Mouse (Mus musculus) liver, embryonic 13.5 days (tissue): ENCODE results near the gene Psmb7. TPM values are rescaled to one million over a fixed set of nuclear protein-coding genes. Genes with fewer than 3 reads are reported as not detected.

ENCODE experiments used
- ATAC-seq: fragments of 200-750 bp; cut with Nextera tagmentation; 2 replicates; pipeline ENCODE4 v1.8.0; 2017; ENCODE audit warnings: low read depth, mild to moderate bottlenecking, moderate number of reproducible peaks, moderate library complexity
- DNase-seq: peaks from one replicate; pipeline ENCODE4 v3.0.0; 2022
- H3K27ac ChIP-seq: fragments of 300-500 bp; sonication (generic); 2 replicates; pipeline ENCODE4 v1.5.1; 2015; ENCODE audit warnings: moderate library complexity, mild to moderate bottlenecking, inconsistent platforms
- H3K27me3 ChIP-seq: fragments of 300-500 bp; sonication (generic); 2 replicates; pipeline ENCODE4 v1.6.1; 2015; ENCODE audit warnings: mild to moderate bottlenecking, inconsistent platforms
- H3K36me3 ChIP-seq: fragments of 300-500 bp; sonication (generic); 2 replicates; pipeline ENCODE4 v1.6.1; 2015; ENCODE audit warnings: mild to moderate bottlenecking, inconsistent platforms
- H3K4me1 ChIP-seq: fragments of 300-500 bp; sonication (generic); replicated peaks from 2 replicates; pipeline ENCODE4 v1.6.1; 2015; ENCODE audit warnings: inconsistent platforms
- H3K4me2 ChIP-seq: fragments of 300-500 bp; sonication (generic); 2 replicates; pipeline ENCODE4 v1.6.1; 2015; ENCODE audit warnings: inconsistent platforms, mild to moderate bottlenecking, moderate library complexity
- H3K4me3 ChIP-seq: fragments of 300-500 bp; sonication (generic); replicated peaks from 2 replicates; pipeline ENCODE4 v1.5.1; 2015; ENCODE audit warnings: mild to moderate bottlenecking, inconsistent platforms
- H3K9ac ChIP-seq: fragments of 300-500 bp; sonication (generic); 2 replicates; pipeline ENCODE4 v1.6.1; 2015; ENCODE audit warnings: mild to moderate bottlenecking, inconsistent platforms
- H3K9me3 ChIP-seq: fragments of 300-500 bp; sonication (generic); replicated peaks from 2 replicates; pipeline ENCODE4 v1.6.1; 2016; ENCODE audit warnings: inconsistent platforms
- WGBS: fragments of 180-500 bp; shearing (Covaris S2); methylation state at CpG from one replicate; pipeline ENCODE4 v1.1.7; 2015; ENCODE audit not compliant: insufficient replicate concordance; 5-methylcytosine and 5-hydroxymethylcytosine counted together
- polyA plus RNA-seq: library from polyadenylated mRNA; unstranded; fragments of >200 nt; fragmentation: Nextera tagmentation; extraction: Ambion mirVana; gene quantifications from 2 replicates; pipeline ENCODE4 v1.2.1, GENCODE M21; 2015

Gene Psmb7
- polyA plus RNA-seq, 1 experiment from 2014 or later = 213 TPM

- ATAC-seq = no peak
- DNase-seq = no peak
- no peaks in the 10 kb centered on the region for H3K9me3 ChIP-seq
- 0% methylated on average over 1 of the region's 1 CpGs for WGBS
- H3K4me1 ChIP-seq = peaks cover 7% of the 10 kb centered on the region
- no peak overlapping the region for H3K4me2 ChIP-seq
- no peak overlapping the region for H3K4me3 ChIP-seq
- H3K36me3 ChIP-seq = no peaks in the 10 kb centered on the region
- no peak overlapping the region for H3K27ac ChIP-seq
- H3K27me3 ChIP-seq = peaks cover 17% of the 10 kb centered on the region; the same call in 1 of the 2 replicates
- H3K9ac ChIP-seq = no peak overlapping the region
These were observed 17.5 kb upstream of the Psmb7 start for GRCm38 (mm10) chr2:38661398-38661797.

- ATAC-seq (peak; percentile 71), DNase-seq (peak; percentile 47)
- Histone ChIP-seq H3K36me3 (no peaks in the 10 kb centered on the region), H3K4me1 (peaks cover 7% of the 10 kb centered on the region), H3K27ac (no peak overlapping the region), H3K4me3 (peak overlapping the region; percentile 43), H3K9ac (no peak overlapping the region), H3K9me3 (no peaks in the 10 kb centered on the region), H3K27me3 (peaks cover 14% of the 10 kb centered on the region; the same call in 1 of the 2 replicates), H3K4me2 (peak overlapping the region; percentile 64)
- 1% methylated on average over 24 of the region's 25 CpGs for WGBS
These were observed 14.5 kb upstream of the Psmb7 start for GRCm38 (mm10) chr2:38658338-38658836.

GRCm38 (mm10) chr2:38653694-38654093 lies 9.8 kb upstream of the Psmb7 start:
- H3K9ac ChIP-seq = no peak overlapping the region
- 72% methylated on average over 2 of the region's 2 CpGs for WGBS
- ATAC-seq = no peak

GRCm38 (mm10) chr2:38653293-38653619 lies 9.4 kb upstream of the Psmb7 start:
- DNase-seq = no peak
- Histone ChIP-seq H3K4me1 (peaks cover 6% of the 10 kb centered on the region), H3K4me2 (no peak overlapping the region), H3K4me3 (no peak overlapping the region), H3K27me3 (peaks cover 21% of the 10 kb centered on the region), H3K36me3 (no peaks in the 10 kb centered on the region), H3K9ac (no peak overlapping the region), H3K27ac (no peak overlapping the region), H3K9me3 (no peaks in the 10 kb centered on the region)
- 79% methylated on average over 5 of the region's 5 CpGs for WGBS
- no peak for ATAC-seq

More at GRCm38 (mm10) chr2:38653694-38654093, 9.8 kb upstream of the Psmb7 start:
- no peaks in the 10 kb centered on the region for H3K36me3 ChIP-seq
- no peak overlapping the region for H3K4me3 ChIP-seq
- no peak overlapping the region for H3K4me2 ChIP-seq
- H3K27me3 ChIP-seq = peaks cover 21% of the 10 kb centered on the region
- no peak for DNase-seq
- H3K4me1 ChIP-seq = peaks cover 7% of the 10 kb centered on the region
- no peaks in the 10 kb centered on the region for H3K9me3 ChIP-seq
- H3K27ac ChIP-seq = no peak overlapping the region

- WGBS = 52% methylated on average over 10 of the region's 10 CpGs
- H3K4me3 ChIP-seq = no peak overlapping the region
- H3K9ac ChIP-seq = no peak overlapping the region
- DNase-seq (no peak), ATAC-seq (no peak)
- no peak overlapping the region for H3K27ac ChIP-seq
- peaks cover 16% of the 10 kb centered on the region for H3K27me3 ChIP-seq
- H3K36me3 ChIP-seq = no peaks in the 10 kb centered on the region
- H3K9me3 ChIP-seq = no peaks in the 10 kb centered on the region
- no peak overlapping the region for H3K4me2 ChIP-seq
- peaks cover under 1% of the 10 kb centered on the region; the same call in 1 of the 2 replicates for H3K4me1 ChIP-seq
These were observed 8.8 kb upstream of the Psmb7 start for GRCm38 (mm10) chr2:38652565-38653292.

GRCm38 (mm10) chr2:38652098-38652497 lies 8.2 kb upstream of the Psmb7 start:
- WGBS = 65% methylated on average over 7 of the region's 7 CpGs
- Histone ChIP-seq H3K4me3 (no peak overlapping the region), H3K27me3 (peaks cover 12% of the 10 kb centered on the region), H3K4me1 (no peaks in the 10 kb centered on the region), H3K9me3 (no peaks in the 10 kb centered on the region), H3K36me3 (no peaks in the 10 kb centered on the region), H3K4me2 (no peak overlapping the region), H3K27ac (no peak overlapping the region), H3K9ac (no peak overlapping the region)
- ATAC-seq (no peak), DNase-seq (no peak)

- Histone ChIP-seq H3K9ac (no peak overlapping the region), H3K4me1 (no peaks in the 10 kb centered on the region), H3K36me3 (no peaks in the 10 kb centered on the region), H3K9me3 (no peaks in the 10 kb centered on the region), H3K4me2 (no peak overlapping the region), H3K27ac (no peak overlapping the region), H3K4me3 (no peak overlapping the region), H3K27me3 (peaks cover 7% of the 10 kb centered on the region)
- DNase-seq (no peak), ATAC-seq (no peak)
- 56% methylated on average over 1 of the region's 1 CpGs for WGBS
These were observed 6.5 kb upstream of the Psmb7 start for GRCm38 (mm10) chr2:38650340-38650739.

GRCm38 (mm10) chr2:38647661-38648060 lies 3.8 kb upstream of the Psmb7 start:
- no peaks in the 10 kb centered on the region for H3K36me3 ChIP-seq
- no peak overlapping the region for H3K4me2 ChIP-seq
- peaks cover 11% of the 10 kb centered on the region for H3K4me1 ChIP-seq
- ATAC-seq = no peak
- H3K9ac ChIP-seq = no peak overlapping the region
- H3K9me3 ChIP-seq = no peaks in the 10 kb centered on the region
- no peak overlapping the region for H3K27ac ChIP-seq
- DNase-seq = no peak
- peaks cover 5% of the 10 kb centered on the region; the same call in 1 of the 2 replicates for H3K27me3 ChIP-seq
- 72% methylated on average over 7 of the region's 7 CpGs for WGBS
- no peak overlapping the region for H3K4me3 ChIP-seq

- WGBS = 76% methylated on average over 8 of the region's 8 CpGs
- Histone ChIP-seq H3K36me3 (no peaks in the 10 kb centered on the region), H3K4me3 (no peak overlapping the region), H3K27ac (no peak overlapping the region), H3K9me3 (no peaks in the 10 kb centered on the region), H3K9ac (no peak overlapping the region), H3K4me2 (no peak overlapping the region), H3K4me1 (peaks cover 15% of the 10 kb centered on the region), H3K27me3 (peaks cover under 1% of the 10 kb centered on the region; the same call in 1 of the 2 replicates)
- ATAC-seq (no peak), DNase-seq (no peak)
These were observed 3.3 kb upstream of the Psmb7 start for GRCm38 (mm10) chr2:38647201-38647606.

GRCm38 (mm10) chr2:38645936-38646335 lies 2.0 kb upstream of the Psmb7 start:
- 2% methylated on average over 3 of the region's 3 CpGs for WGBS
- H3K9me3 ChIP-seq = no peaks in the 10 kb centered on the region
- H3K27me3 ChIP-seq = no peaks in the 10 kb centered on the region
- H3K4me1 ChIP-seq = peaks cover 20% of the 10 kb centered on the region
- H3K27ac ChIP-seq = no peak overlapping the region
- peak; percentile 42 for DNase-seq
- peaks cover 11% of the 10 kb centered on the region for H3K36me3 ChIP-seq
- ATAC-seq = 0 out of 2 replicates have a peak, but pooled peaks have one; percentile 41
- no peak overlapping the region for H3K9ac ChIP-seq
- H3K4me2 ChIP-seq = no peak overlapping the region
- H3K4me3 ChIP-seq = no peak overlapping the region

GRCm38 (mm10) chr2:38641761-38642160 lies 2.1 kb downstream of the Psmb7 start:
- ATAC-seq = no peak
- no peak overlapping the region for H3K27ac ChIP-seq

More at GRCm38 (mm10) chr2:38641761-38642160, 2.1 kb downstream of the Psmb7 start:
- peaks cover 20% of the 10 kb centered on the region for H3K4me1 ChIP-seq
- H3K4me2 ChIP-seq = no peak overlapping the region
- no peak for DNase-seq
- H3K9me3 ChIP-seq = no peaks in the 10 kb centered on the region
- no peaks in the 10 kb centered on the region for H3K27me3 ChIP-seq
- no peak overlapping the region for H3K9ac ChIP-seq
- 81% methylated on average over 1 of the region's 1 CpGs for WGBS
- H3K4me3 ChIP-seq = no peak overlapping the region
- H3K36me3 ChIP-seq = peaks cover 48% of the 10 kb centered on the region
